Mouse (Mus musculus): ENCODE data around the gene Dusp3.
"Not testable (repeated sequence)": the region's sequence is repeated elsewhere in the genome, so short reads cannot be mapped to it uniquely, and the experiment has no call there.

Dusp3 gene

DNA sequence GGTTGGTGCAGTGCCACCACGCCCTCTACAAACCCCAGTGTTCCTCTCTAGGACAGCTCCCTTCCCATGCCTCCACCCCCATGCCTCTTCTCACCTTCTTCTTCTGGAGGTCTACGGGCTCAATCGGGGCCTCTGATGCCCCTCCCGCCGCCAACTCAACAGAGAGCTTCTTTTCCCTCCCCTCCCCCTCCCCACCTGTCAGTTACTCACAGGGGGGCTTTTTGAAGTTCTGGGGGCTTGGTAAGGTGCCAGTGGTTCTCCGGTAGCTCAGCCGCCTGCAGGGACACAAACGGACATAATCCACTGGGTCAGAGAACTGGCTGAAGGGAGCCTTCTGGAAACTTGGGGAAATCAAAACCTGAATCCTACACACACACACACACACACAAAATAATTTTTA, 24.7 kb upstream of the Dusp3 start:
- CTCF ChIA-PET, result no interaction called here

GRCm38 (mm10) chr11:102010140-102010539, 23.3 kb upstream of the Dusp3 start:
- CTCF ChIA-PET, result no interaction called here

- CTCF ChIA-PET, result no interaction called here
Measured at GRCm38 (mm10) chr11:102008954-102009637, 22.3 kb upstream of the Dusp3 start.

- CTCF ChIA-PET, result no interaction called here
Measured at GRCm38 (mm10) chr11:102008372-102008771, 21.6 kb upstream of the Dusp3 start.

DNA sequence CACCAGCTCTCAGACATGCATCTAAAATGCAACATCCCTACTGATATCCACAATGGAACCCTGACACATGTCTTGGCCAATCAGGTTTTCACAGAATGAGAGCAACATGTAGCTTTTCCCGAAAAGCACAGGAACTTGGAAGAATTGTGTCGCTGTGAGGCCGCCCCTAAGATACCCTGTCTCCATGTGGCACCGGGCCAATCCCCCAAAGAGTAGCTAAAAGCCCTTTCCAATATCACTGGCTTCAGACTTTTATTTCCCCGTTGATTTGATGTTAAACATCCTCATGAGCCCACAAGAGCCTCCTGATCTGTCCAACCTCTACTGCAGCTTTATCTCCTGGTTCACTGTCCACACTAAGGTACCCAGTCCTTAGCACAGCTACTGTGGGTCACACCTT, 19.9 kb upstream of the Dusp3 start:
- CTCF ChIA-PET, result no interaction called here

GRCm38 (mm10) chr11:102006271-102006670, 19.5 kb upstream of the Dusp3 start:
- CTCF ChIA-PET, result no interaction called here

- CTCF ChIA-PET, result no interaction called here
Measured at GRCm38 (mm10) chr11:102004251-102004650, 17.4 kb upstream of the Dusp3 start.

DNA sequence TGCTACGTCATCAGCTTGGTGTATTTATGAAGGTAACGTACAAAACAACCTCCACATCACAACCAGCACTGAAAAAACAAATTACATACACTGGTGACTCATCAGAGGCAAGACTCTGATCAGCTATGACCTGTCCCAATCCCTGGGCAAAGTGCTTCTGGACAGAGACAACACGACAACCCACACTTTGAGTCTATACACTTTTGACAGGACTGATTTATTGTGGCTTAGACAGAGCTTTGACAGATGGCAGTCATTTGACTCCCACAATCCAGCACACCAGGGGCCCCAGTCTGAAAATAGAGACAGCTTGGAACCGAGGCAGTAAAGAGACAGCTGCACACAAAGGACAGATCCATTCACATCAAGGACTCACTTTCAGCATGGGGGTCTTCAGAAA, 12.7 kb upstream of the Dusp3 start:
- CTCF ChIA-PET, result no interaction called here

DNA sequence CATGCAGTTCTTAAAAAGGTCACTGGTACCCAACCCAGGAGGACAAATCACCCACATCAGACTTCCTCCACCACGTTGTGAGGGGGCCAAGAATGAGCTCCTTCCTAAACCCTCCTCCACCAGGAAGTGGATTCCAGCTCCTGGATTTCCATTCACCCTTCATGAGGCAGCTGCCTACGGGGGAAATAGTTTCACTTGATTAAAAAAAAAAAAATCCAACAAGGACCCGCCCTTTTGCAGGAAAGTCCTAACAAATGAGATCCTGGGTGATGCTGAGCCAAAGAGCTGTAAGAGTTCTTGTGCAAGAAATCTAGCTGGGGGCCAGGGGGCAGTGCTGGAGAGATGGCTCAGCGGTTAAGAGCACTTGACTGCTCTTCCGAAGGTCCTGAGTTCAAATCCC, 11.4 kb upstream of the Dusp3 start:
- CTCF ChIA-PET, result interaction anchor here (0.7 kb wide), 1 partner anchor 30 kb away, joined by 4 read pairs; no protein-coding TSS in a partner anchor

- CTCF ChIA-PET, result no interaction called here
Measured at GRCm38 (mm10) chr11:101995938-101996337, 9.1 kb upstream of the Dusp3 start.

DNA sequence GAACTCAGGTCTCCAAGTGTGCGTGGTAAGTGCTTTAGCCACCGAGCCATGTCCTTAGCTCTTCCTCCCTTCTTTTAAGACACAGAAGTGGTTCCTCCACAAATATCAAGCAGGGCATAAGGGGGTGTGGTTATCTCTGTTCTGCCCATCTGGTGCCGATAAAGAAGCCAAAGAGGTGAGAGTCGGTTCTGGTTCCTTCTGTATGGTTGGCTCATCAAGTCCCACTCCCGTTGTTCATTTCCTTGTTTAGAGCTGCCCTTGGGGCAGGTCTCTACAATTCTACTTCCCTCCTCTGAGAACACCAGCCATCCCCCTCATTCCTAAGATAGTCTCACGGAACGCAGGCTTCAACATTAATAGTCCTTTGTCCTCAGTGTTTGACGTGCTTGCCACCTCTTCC, 7.3 kb upstream of the Dusp3 start:
- CTCF ChIA-PET, result no interaction called here

- CTCF ChIA-PET, result no interaction called here
Measured at GRCm38 (mm10) chr11:101992411-101992810, 5.6 kb upstream of the Dusp3 start.

GRCm38 (mm10) chr11:101991813-101992212, 5.0 kb upstream of the Dusp3 start:
- CTCF ChIA-PET, result no interaction called here

DNA sequence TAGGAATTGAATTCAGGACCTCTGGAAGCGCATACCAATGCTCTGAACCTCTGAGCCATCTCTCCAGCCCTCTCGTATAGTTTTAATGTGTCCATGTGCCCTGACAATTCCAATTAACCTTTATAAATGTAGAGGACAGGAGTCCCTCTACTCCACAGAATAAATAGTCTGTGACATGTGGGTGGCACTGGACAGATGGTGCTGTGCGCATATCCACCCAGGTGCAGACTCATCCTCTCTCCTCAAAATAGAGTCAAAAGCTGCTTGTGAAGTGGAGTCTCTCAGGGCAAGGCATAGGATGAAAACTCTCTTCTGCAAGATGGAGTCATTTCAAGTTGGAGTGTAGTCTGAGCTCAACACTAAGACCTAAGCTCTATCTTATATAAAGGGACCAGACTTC, 3.4 kb upstream of the Dusp3 start:
- CTCF ChIA-PET, result interaction anchor here (0.6 kb wide), 1 partner anchor 9 kb away, joined by 5 read pairs; no protein-coding TSS in a partner anchor

GRCm38 (mm10) chr11:101985990-101986389, 823 bp downstream of the Dusp3 start:
- CTCF ChIA-PET, result interaction anchor here (0.5 to 1.2 kb wide), 2 partner anchors 12 to 755 kb away, joined by 3 read pairs; no protein-coding TSS in a partner anchor

GRCm38 (mm10) chr11:101985450-101985849, 1.4 kb downstream of the Dusp3 start:
- CTCF ChIA-PET, result not testable (repeated sequence)

- CTCF ChIA-PET, result interaction anchor here (0.7 kb wide), 1 partner anchor 11 kb away, joined by 5 read pairs; no protein-coding TSS in a partner anchor
Measured at GRCm38 (mm10) chr11:101984054-101985025, 2.5 kb downstream of the Dusp3 start, which contains the start of gene Cfap97d1. TSS of gene Cfap97d1 (plus strand) at chr11:101984279.

GRCm38 (mm10) chr11:101983431-101983921, 3.3 kb downstream of the Dusp3 start:
- CTCF ChIA-PET, result no interaction called here

DNA sequence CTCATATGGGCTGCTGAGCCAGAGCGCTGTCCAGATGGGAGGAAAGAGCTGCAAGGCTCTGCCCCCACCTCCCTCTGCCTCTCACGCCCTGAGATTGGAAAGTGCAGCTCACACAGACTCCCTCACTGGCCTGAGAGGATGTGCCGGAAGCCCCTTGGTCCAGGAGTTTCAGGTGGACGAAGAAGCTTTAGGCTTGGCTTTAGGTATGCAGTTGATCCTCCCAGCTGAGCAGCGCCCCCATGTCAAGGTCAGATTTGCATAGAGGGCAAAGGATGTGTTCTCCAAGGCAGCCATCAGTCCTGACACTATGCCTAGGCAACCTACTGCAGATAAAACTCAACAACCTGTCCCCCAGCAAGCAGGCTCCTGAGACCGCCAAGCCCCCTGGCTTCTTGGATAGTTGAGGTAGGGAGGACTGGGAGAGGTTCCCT, 3.8 kb downstream of the Dusp3 start:
- CTCF ChIA-PET, result no interaction called here

- CTCF ChIA-PET, result interaction anchor here (1.1 kb wide), 1 partner anchor 12 kb away, joined by 3 read pairs; no protein-coding TSS in a partner anchor
Measured at GRCm38 (mm10) chr11:101981850-101982249, 5.0 kb downstream of the Dusp3 start.

DNA sequence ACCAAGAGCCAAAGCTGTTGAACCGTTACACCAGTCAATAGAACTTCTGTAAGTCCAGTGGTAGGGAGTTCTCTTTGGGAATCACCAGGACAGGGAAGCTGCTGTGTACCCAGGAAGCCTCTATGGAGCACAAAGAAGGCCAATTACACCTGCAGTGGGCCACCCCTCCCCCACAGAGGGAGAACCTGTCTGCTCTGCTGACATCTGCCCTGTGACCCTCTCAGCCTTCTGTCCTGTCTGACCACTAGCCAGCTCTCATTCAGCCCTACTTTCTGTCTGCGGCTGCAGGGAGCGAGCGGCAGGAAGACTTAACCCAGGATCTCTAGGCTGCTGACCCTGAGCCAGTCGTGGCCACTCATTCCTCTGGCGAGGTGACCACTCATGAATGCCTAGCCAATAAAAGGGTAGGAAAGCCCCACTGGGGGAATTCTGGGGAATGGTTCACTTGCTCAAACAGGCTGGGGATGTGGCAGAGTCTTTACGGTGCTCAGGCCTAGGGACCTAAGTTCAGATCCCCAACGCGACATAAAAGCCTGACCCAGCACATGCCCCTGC, 6.1 kb downstream of the Dusp3 start:
- CTCF ChIA-PET, result no interaction called here

DNA sequence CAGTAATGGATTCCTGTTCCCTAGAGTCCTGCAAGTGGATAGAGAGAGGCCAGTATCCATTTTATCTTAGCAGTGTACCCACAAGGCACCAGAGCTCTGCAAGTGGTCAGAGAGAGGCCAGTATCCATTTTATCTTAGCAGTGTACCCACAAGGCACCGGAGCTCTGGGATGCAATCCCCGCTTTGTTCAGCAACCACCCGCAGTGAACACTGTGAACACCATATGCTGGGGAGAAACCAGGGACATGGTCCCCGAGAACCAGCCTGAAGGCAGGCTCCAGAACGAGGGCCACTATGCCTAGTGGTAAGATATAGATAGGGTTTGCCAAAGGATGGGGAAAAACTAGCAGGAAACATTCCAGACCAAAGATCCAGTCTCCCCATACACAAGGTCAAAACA, 7.7 kb downstream of the Dusp3 start:
- CTCF ChIA-PET, result no interaction called here
